Mouse (Mus musculus): ENCODE data around the gene Mkrn1.
"Not testable (repeated sequence)": the region's sequence is repeated elsewhere in the genome, so short reads cannot be mapped to it uniquely, and the experiment has no call there.

Mkrn1 gene

DNA sequence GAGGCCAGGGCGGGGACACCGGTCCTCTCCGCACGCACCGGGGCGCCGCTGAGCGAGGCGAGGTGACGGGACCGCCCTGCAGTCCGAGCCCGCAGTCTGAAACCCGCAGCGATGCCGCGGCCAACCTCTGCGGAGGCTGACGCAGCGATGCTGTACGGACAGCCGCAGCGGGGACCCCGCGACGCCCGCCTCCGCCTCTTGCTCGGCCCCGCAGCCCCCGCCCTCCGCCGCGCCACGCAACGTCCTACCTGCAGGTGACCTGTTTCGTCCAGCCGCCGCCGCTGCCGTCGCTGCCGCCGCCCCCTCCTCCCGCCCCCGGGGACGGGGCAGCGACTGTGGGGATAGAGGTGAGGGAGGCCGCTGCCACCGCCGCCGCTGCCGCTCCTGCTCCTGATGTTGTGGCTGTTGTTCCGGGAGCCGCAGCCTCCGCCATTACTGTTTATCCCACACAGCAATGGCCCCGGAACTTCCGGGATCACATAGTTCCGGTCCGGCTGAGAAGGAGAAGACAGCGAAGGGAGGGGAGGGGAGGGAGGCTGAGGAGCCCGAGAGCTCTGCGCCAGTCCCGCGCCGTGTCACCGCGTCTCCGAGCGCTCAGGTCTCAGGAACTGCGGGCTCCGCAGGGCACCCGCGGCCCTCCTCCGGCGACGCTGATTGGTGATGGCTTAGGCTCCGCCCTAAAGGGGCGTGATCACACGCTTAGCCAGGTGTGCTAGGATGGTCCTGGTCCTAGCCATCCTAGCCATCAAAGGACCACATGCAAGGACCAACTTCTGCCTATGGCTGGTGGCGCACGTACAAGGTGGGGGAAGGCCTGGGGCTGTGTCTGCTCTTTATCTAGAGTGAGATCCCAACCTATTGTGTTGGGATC is at the start of gene Mkrn1:
TSS of gene Mkrn1 (minus strand) at position 612 of the 871 bp plus-strand sequence.
- DNase-seq (ENCODE audit: low spot score in 2 of 2): peak; percentile 58 to 78

DNA sequence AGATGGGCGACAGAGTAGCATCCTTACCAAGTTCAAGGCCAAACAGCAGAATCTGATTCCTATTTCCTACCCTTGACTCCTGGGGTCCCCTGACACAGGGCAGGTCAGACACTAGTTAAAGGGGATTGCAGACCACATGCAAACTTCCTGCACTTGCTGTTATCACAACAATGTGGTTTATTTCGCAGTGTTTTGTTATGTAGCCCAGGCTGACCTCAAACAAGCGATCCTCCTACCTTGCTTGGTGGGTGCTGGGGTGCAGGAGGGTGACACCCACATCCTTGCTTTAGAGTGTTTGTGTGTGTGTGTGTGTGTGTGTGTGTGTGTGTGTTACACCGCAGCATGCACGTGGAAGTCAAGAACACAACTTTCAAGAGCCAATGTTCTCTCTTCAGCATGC is 49.2 kb upstream of the Mkrn1 start:
- no peak for DNase-seq (ENCODE audit: low spot score in 2 of 2)

- DNase-seq (ENCODE audit: low spot score in 2 of 2): peak; percentile 18 to 66
Measured at GRCm38 (mm10) chr6:39462621-39463538, 42.6 kb upstream of the Mkrn1 start.

GRCm38 (mm10) chr6:39460040-39460439 is 39.8 kb upstream of the Mkrn1 start:
- DNase-seq (ENCODE audit: low spot score in 2 of 2): no peak

DNA sequence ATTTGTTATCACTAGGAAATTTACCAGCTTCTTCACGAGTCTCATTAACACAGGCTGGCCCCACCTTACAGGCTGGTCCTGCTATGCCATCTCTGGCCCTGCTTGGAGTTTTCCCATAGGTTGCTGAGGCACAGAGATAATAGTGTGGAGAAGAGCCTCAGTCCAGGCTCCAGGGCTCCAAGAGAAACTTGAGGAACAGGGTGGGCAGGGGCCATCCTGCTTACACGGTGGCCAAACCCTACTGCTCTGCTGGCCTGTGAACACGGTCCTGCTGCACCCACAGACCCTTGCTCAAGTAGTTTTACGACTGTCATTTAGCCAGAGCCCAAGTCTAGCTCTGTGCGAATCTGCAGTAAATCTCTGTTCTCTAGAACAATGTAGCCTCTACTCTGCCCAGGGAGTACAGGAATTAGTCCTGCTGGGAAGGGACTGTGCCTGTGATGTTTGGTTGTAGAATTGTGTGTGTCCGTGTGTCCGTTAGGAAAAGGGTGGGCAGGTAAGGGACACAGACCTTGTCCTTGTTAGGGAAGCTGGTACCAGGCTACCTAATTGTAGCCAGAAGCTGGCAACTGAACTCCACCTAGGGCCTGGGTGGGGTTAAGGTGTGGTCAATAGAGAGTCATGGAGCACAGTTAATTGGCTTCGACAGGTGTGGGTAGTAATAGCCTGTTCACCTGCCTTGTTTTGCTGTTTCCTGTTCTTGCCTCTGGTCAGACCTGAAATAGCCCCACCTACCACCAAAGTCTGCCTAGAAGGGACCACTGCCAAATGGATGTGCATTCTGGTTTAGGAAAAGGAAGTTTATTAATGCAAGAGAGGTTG is 35.3 kb upstream of the Mkrn1 start:
- DNase-seq (ENCODE audit: low spot score in 2 of 2): no peak

DNA sequence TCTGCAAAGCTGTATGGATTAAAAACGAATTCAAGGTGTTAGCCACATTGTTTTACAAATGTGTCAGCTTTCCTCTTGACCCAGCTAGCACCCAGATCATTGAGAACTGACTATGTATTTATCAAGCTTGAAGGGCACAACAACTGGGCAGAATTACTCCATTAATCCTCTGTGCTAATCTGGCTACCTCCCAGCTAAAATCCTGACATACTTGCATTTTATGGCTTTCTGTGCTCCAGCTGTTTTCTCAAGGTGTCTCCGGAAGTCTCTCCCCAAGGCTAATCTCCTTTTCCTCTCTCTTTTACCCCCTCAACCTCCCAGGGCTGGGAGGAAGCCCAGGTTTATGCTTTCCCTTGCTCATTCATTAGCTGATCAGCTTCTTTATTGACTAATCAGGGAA is 34.4 kb upstream of the Mkrn1 start:
- no peak for DNase-seq (ENCODE audit: low spot score in 2 of 2)

- DNase-seq (ENCODE audit: low spot score in 2 of 2): no peak
Measured at GRCm38 (mm10) chr6:39453564-39453963, 33.3 kb upstream of the Mkrn1 start.

DNA sequence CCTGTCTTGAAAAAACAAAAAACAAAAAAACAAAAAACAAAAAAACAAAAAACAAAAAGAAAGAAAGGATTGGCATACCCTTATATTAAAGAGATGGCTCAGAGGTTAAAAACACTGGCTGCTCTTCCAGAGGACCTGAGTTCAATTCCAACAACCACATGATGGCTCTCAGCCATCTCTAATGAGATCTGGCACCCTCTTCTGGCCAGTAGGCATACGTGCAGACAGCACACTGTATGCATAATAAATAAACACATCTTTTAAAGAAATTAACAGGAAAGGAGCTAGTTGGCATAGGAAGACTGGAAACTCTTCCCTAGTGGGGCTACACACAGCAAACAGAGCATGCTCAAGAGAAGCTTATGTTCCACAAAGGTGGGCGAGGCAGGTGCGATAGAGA is 30.8 kb upstream of the Mkrn1 start:
- no peak for DNase-seq (ENCODE audit: low spot score in 2 of 2)

DNA sequence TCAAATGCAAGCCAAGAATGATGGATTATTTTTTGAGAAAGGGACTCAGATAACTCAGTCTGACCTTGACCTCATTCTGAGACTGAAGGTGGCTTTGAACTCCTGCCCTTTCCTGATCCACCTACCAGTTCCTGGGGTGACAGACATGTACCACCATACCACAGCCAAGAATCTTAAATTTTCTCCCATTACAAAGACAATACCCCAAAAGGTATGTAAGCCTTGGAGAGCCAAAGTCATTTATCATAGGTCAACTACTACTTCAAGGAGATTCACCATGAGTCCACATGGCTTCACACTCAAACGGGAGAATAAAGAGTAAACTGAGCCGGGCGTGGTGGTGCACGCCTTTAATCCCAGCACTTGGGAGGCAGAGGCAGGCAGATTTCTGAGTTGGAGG is 30.3 kb upstream of the Mkrn1 start:
- no peak for DNase-seq (ENCODE audit: low spot score in 2 of 2)

- DNase-seq (ENCODE audit: low spot score in 2 of 2): no peak
Measured at GRCm38 (mm10) chr6:39447429-39448185, 27.3 kb upstream of the Mkrn1 start.

DNA sequence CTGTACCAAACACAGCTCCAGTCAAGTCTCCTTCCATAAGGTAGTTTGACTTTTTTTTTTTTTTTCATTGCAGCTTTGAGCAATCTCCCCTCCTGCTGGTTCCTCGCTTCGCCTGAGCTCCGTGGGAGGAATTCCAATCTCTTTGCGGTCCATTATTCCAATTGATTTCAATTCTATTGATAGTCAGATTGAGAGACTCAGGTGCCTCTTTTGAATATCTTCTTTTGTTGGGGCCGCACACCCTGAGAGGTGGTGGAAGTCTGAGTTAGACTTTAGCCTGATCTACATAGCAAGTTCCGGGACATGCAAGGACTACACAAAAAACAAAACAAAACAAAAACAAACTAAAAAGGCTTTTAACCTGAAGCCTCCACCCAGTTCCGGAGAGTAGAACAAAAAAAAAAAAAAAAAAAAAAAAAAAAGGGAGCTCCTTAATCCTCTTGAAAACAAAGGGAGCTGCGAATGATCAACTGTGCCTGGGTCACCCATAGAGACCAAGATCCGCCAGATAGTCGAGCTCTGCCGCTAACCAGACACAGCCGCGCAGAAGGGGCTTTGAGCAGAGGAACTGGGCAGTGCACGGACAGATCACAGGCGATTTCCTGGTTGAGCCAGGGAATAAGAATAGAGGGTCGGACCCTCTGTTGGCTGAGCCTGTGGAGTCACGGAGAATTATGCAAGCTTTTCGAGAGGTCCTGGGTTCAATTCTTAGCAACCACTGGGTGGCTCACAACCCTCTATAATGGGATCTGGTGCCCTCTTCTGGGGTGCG is 25.7 kb upstream of the Mkrn1 start:
- DNase-seq (ENCODE audit: low spot score in 2 of 2): no peak

DNA sequence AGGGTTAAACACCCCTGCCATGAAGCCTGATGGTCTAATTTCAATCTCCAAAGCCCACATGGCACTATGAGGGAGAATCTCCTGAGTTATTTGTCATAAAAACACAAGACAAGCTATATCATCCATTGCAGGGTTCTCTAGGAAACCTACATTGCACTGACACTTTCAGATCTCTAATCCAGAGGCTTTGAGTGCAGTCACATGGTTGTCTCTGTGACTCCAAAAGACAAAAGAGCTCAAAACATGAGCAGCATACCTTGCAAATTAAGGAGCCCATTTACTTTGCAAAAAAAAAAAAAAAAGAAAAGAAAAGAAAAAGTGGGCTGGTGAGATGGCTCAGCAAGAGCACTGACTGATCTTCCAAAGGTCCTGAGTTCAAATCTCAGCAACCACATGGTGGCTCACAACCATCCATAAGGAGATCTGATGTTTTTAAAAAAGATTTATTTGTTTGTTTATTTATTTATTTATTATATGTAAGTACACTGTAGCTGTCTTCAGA is 22.6 kb upstream of the Mkrn1 start:
- no peak for DNase-seq (ENCODE audit: low spot score in 2 of 2)

- DNase-seq (ENCODE audit: low spot score in 2 of 2): no peak
Measured at GRCm38 (mm10) chr6:39440207-39440606, 19.9 kb upstream of the Mkrn1 start.

GRCm38 (mm10) chr6:39437519-39437918 is 17.3 kb upstream of the Mkrn1 start:
- DNase-seq (ENCODE audit: low spot score in 2 of 2): not testable (repeated sequence)

- no peak for DNase-seq (ENCODE audit: low spot score in 2 of 2)
Measured at GRCm38 (mm10) chr6:39435875-39436274, 15.6 kb upstream of the Mkrn1 start.

DNA sequence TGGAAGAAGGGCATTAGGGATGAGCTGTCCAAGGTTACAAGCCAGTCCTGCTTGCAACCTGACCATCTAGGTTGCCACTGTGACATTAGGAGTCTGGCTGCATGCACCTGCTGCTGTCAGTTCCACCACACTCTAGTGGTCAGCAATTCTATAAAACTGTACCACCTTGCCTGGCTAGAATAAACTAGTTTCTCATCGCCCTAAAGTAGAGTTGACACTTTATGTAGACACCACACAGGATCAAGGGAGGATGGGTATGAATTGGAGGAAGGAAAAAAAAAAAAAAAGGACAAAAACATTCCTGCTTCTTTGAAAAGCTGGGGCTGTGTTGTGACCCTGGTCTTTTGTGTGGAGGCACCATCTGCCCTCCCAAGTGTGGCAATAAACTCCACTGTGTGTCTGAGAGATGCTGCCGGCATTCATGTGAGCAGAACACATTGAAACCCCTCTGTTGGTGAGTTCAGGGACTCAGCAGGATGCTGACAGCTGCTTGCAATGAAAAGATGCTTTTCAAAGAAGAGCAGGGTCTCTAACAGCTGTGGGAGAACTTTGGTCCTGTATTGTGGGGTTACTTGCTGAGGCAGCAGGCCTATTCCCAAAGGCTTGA is 14.7 kb upstream of the Mkrn1 start:
- DNase-seq (ENCODE audit: low spot score in 2 of 2): no peak

DNA sequence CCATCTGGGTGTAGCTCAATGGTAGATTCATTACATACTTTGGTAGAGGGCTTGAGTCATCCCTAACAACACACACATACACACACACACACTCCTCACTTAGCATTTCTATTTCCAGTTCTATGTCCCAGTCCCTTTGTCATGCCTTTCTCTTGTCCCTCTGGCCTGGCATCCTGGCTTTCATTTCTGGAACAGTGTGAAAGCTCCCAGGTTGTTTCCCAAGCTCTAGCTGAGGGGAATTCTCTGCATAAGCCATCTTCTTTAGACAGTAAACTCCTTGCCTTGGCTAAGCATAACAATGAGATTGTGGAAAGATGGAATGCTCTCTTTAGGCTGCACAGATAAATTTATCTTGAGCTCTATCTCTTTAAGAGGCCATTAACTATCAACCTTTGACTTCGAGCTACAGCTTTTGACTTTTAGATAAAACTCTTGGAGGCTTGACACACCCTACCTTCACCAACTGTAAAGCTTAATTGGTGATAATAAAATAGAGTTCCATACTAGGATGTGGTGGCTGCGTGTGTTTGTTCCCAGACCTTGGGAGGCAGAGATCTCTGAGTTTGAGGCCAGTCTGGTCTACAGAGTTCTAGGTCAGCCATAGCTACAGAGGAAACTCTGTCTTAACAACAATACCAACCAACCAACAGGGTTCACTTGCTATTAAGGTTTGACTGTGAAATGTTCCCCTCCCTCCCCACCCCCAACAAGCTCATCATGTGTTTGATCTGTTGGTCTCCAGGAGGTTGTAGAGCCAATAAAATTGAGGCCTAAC is 14.0 kb upstream of the Mkrn1 start:
- DNase-seq (ENCODE audit: low spot score in 2 of 2): no peak

- no peak for DNase-seq (ENCODE audit: low spot score in 2 of 2)
Measured at GRCm38 (mm10) chr6:39433701-39434100, 13.4 kb upstream of the Mkrn1 start.

DNA sequence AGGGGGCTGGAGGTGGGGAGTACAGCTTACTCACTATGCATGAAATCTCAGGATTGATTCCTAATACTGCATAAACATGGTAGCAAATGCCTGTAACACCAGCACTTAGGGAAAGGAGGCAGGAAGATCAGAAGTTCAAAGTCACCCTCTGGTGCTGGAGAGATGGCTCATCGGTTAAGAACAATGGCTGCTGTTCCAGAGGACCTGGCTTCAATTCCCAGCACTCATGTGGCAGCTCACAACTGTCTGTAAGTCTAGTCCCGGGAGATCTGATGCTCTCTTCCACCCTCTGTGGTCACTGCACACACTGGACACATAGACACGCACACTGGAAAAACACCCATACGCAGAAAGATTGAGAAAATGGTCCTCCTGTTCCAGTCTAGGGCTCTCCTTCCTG is 12.9 kb upstream of the Mkrn1 start:
- no peak for DNase-seq (ENCODE audit: low spot score in 2 of 2)

Measured in heart, adult 9 months (tissue).